7 mouse cellular contexts compared by ENCODE assay signal in genomic region chr7:24593621-24594308, GRCm38 (mm10). TPM values are rescaled to one million over a fixed set of nuclear protein-coding genes. Genes with fewer than 3 reads are reported as not detected.
DNase-seq lines count a peak whose midpoint lies in the region; ATAC-seq and TF ChIP-seq lines count a peak whose summit lies in the region.

No protein-coding gene starts in this region.

- H3K9me3 ChIP-seq in limb, embryonic 11.5 days (ENCODE audit: control insufficient read depth, low read length): no peaks in the 10 kb centered on the region; the same call in 1 of the 2 replicates
- no peaks in the 10 kb centered on the region for H3K9me3 ChIP-seq in midbrain, embryonic 11.5 days (ENCODE audit: control insufficient read depth, low read length)

- H3K4me2 ChIP-seq in limb, embryonic 11.5 days (ENCODE audit: low read depth, severe bottlenecking): peak overlapping the region; percentile 76
- H3K4me2 ChIP-seq in midbrain, embryonic 11.5 days: peak overlapping the region; percentile 49

- no peak for TF ChIP-seq POLR2A in cortical plate, adult 2 months (IDR thresholded peaks at IDR 0.05; ENCODE audit: extremely low read depth, insufficient read depth, low read length)

- no peaks in the 10 kb centered on the region; the same call in 1 of the 2 replicates for H3K27me3 ChIP-seq in limb, embryonic 11.5 days (ENCODE audit: control insufficient read depth, insufficient read depth, low read length)
- H3K27me3 ChIP-seq in midbrain, embryonic 11.5 days (ENCODE audit: control insufficient read depth, insufficient read depth, low read length): peaks cover 9% of the 10 kb centered on the region; the same call in 1 of the 2 replicates

- peak; percentile 79 to 83 for DNase-seq in adrenal gland, adult 18-20 months (ENCODE audit: low spot score in 2 of 2)
- DNase-seq in gastrocnemius, postnatal 10 days: peak; percentile 74
- DNase-seq in induced T-regulatory cell, adult 2 months (ENCODE audit: low read depth): peak; percentile 88
- peak; percentile 79 for DNase-seq in limb, embryonic 11.5 days (ENCODE audit: low spot score)
- DNase-seq in midbrain, embryonic 11.5 days (ENCODE audit: low spot score, missing footprints): peak; percentile 96
- DNase-seq in right cerebral cortex, postnatal 36 days (ENCODE audit: low spot score in 2 of 2): peak; percentile 43 to 59

- H3K36me3 ChIP-seq in limb, embryonic 11.5 days (ENCODE audit: control insufficient read depth, insufficient read depth, low read length): no peaks in the 10 kb centered on the region
- H3K36me3 ChIP-seq in midbrain, embryonic 11.5 days (ENCODE audit: control insufficient read depth, insufficient read depth, low read length): no peaks in the 10 kb centered on the region

- H3K9ac ChIP-seq in limb, embryonic 11.5 days (ENCODE audit: low read length): peak overlapping the region; percentile 65
- H3K9ac ChIP-seq in midbrain, embryonic 11.5 days (ENCODE audit: low read length): peak overlapping the region; percentile 78

- no peak overlapping the region for H3K27ac ChIP-seq in cortical plate, adult 2 months (ENCODE audit: insufficient read depth, low read length)
- H3K27ac ChIP-seq in limb, embryonic 11.5 days (replicated peaks; ENCODE audit: low read depth, low read length): no peak overlapping the region
- H3K27ac ChIP-seq in midbrain, embryonic 11.5 days (ENCODE audit: low read depth, low read length): no peak overlapping the region

- peaks cover 4% of the 10 kb centered on the region; the same call in 1 of the 2 replicates for H3K4me1 ChIP-seq in cortical plate, adult 2 months (ENCODE audit: control insufficient read depth, insufficient read depth, low read length)
- H3K4me1 ChIP-seq in limb, embryonic 11.5 days (ENCODE audit: control insufficient read depth, insufficient read depth, low read length): peaks cover 7% of the 10 kb centered on the region; the same call in 1 of the 2 replicates
- H3K4me1 ChIP-seq in midbrain, embryonic 11.5 days (ENCODE audit: control insufficient read depth, insufficient read depth, low read length): peaks cover 12% of the 10 kb centered on the region

- no peak for TF ChIP-seq CTCF in cortical plate, adult 2 months (IDR thresholded peaks at IDR 0.05; ENCODE audit: extremely low read depth, insufficient read depth, low read length)

- 2% methylated on average over 38 of the region's 39 CpGs for WGBS in limb, embryonic 11.5 days
- WGBS in midbrain, embryonic 11.5 days: 3% methylated on average over 37 of the region's 39 CpGs

- peak; percentile 78 for ATAC-seq in limb, embryonic 11.5 days (ENCODE audit: insufficient number of reproducible peaks, low FRiP score, low TSS enrichment, low read depth)
- peak; percentile 91 for ATAC-seq in midbrain, embryonic 11.5 days (ENCODE audit: low FRiP score)

- peak overlapping the region; percentile 79 for H3K4me3 ChIP-seq in cortical plate, adult 2 months (ENCODE audit: insufficient read depth, low read length)
- peak overlapping the region; percentile 56 for H3K4me3 ChIP-seq in limb, embryonic 11.5 days (ENCODE audit: low read depth, low read length)
- peak overlapping the region; percentile 54 for H3K4me3 ChIP-seq in midbrain, embryonic 11.5 days (ENCODE audit: low read depth, low read length)

RNA-seq across cellular contexts. Expression of gene Zfp575, which starts 6.3 kb away (rescaled TPM):
- total RNA-seq in adrenal gland, adult 18-20 months (2021): under 1 TPM; 0.32 to 0.46 TPM
- polyA plus RNA-seq in cortical plate, adult 2 months (2012; rRNA removed): 7.3 and 7.4 TPM in 2 replicates
- under 1 TPM; 0.59 to 0.95 TPM for total RNA-seq in gastrocnemius, postnatal 10 days (2021)
- 2.1 and 2.3 TPM in 2 replicates for polyA plus RNA-seq in limb, embryonic 11.5 days (2014; fragmentation: Nextera tagmentation; extraction: Ambion mirVana)
- polyA plus RNA-seq in midbrain, embryonic 11.5 days (2014; fragmentation: Nextera tagmentation; extraction: Ambion mirVana): 1.0 and 1.4 TPM in 2 replicates

RNA-seq across cellular contexts. Expression of gene Ethe1, which starts 6.4 kb away (rescaled TPM):
- total RNA-seq in adrenal gland, adult 18-20 months (2021): 10 to 100 TPM; 28.9 to 40.3 TPM
- polyA plus RNA-seq in cortical plate, adult 2 months (2012; rRNA removed): 18.4 and 19.4 TPM in 2 replicates
- total RNA-seq in gastrocnemius, postnatal 10 days (2021): 10 to 100 TPM in 1 of 2 experiments, 1 to 10 TPM in 1; 9.4 to 10.0 TPM
- polyA plus RNA-seq in limb, embryonic 11.5 days (2014; fragmentation: Nextera tagmentation; extraction: Ambion mirVana): 30.8 and 32.2 TPM in 2 replicates
- polyA plus RNA-seq in midbrain, embryonic 11.5 days (2014; fragmentation: Nextera tagmentation; extraction: Ambion mirVana): 18.8 and 19.6 TPM in 2 replicates

RNA-seq across cellular contexts. Expression of gene Phldb3, which starts 16.8 kb away (rescaled TPM):
- total RNA-seq in adrenal gland, adult 18-20 months (2021): 1 to 10 TPM; 3.8 to 5.2 TPM
- polyA plus RNA-seq in cortical plate, adult 2 months (2012; rRNA removed): 0.08 and 0.11 TPM in 2 replicates
- under 1 TPM; 0.77 to 0.80 TPM for total RNA-seq in gastrocnemius, postnatal 10 days (2021)
- 0.16 and 0.21 TPM in 2 replicates for polyA plus RNA-seq in limb, embryonic 11.5 days (2014; fragmentation: Nextera tagmentation; extraction: Ambion mirVana)
- 0.07 TPM in 1 of 2 replicates, not detected in the other for polyA plus RNA-seq in midbrain, embryonic 11.5 days (2014; fragmentation: Nextera tagmentation; extraction: Ambion mirVana)

RNA-seq across cellular contexts. Expression of gene Lypd3, which starts 42.6 kb away (rescaled TPM):
- under 1 TPM in 1 of 2 experiments, not detected in 1; 0.50 TPM for total RNA-seq in adrenal gland, adult 18-20 months (2021)
- not detected in 2 replicates for polyA plus RNA-seq in cortical plate, adult 2 months (2012; rRNA removed)
- total RNA-seq in gastrocnemius, postnatal 10 days (2021): not detected
- 1.7 and 2.8 TPM in 2 replicates for polyA plus RNA-seq in limb, embryonic 11.5 days (2014; fragmentation: Nextera tagmentation; extraction: Ambion mirVana)
- polyA plus RNA-seq in midbrain, embryonic 11.5 days (2014; fragmentation: Nextera tagmentation; extraction: Ambion mirVana): 0.76 and 0.83 TPM in 2 replicates

RNA-seq across cellular contexts. Expression of gene Xrcc1, which starts 47.7 kb away (rescaled TPM):
- total RNA-seq in adrenal gland, adult 18-20 months (2021): 10 to 100 TPM; 35.9 to 37.1 TPM
- polyA plus RNA-seq in cortical plate, adult 2 months (2012; rRNA removed): 41.6 and 46.2 TPM in 2 replicates
- 10 to 100 TPM; 22.5 to 26.3 TPM for total RNA-seq in gastrocnemius, postnatal 10 days (2021)
- polyA plus RNA-seq in limb, embryonic 11.5 days (2014; fragmentation: Nextera tagmentation; extraction: Ambion mirVana): 141 and 148 TPM in 2 replicates
- polyA plus RNA-seq in midbrain, embryonic 11.5 days (2014; fragmentation: Nextera tagmentation; extraction: Ambion mirVana): 91.9 and 101 TPM in 2 replicates
